Mouse (Mus musculus) lung, postnatal 36 days (tissue): ENCODE measurements around the gene Ap4s1.

Source experiments
- DNase-seq: peaks from one replicate; pipeline ENCODE4 v3.0.0; 2022; ENCODE audit warnings: mixed read lengths

The Ap4s1 gene

GRCm38 (mm10) chr12:51704572-51704971, 13.7 kb downstream of the Ap4s1 start:
- peak; percentile 50 for DNase-seq

GRCm38 (mm10) chr12:51705778-51706177, 14.9 kb downstream of the Ap4s1 start:
- peak; percentile 76 for DNase-seq

- peak; percentile 41 for DNase-seq
Measured at GRCm38 (mm10) chr12:51706673-51707235, 15.9 kb downstream of the Ap4s1 start.

DNA sequence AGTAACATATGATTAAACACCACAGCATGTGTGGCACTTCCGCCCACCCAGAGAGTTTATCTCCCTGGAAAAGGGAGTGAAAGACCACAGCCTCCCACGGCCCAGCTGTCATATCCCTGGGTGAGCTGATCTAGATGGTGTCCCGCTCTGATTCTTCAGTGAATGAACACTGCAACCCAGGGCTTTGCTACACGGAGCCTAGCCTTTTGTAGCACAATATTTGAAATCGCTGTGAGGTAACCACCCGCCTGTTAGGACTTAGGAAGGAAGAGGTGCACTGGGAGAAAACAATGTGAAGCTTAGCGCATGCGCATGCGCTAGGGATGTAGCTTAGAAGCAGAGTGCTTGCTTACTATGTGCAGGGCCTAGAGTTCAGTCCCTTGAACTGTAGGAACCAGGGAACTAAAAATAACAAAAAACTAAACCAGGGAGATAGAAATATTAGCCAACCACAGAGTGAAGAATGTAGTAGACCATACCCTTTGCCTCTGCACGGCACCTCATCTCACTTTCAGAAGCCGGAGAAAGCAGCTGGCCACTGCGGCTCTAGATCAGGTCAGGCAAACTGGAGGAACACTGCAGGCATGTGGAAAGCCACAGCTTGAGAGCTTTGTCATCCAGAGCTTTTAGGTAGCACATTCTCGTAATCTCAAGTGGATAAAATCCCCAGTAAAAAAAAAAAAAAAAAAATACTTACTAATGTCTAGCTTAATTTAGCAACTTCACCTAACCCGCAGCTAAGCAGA, 18.3 kb downstream of the Ap4s1 start:
- DNase-seq: peak; percentile 74

GRCm38 (mm10) chr12:51709741-51710140, 18.9 kb downstream of the Ap4s1 start:
- no peak for DNase-seq

- no peak for DNase-seq
Measured at GRCm38 (mm10) chr12:51710154-51710553, 19.3 kb downstream of the Ap4s1 start.

DNA sequence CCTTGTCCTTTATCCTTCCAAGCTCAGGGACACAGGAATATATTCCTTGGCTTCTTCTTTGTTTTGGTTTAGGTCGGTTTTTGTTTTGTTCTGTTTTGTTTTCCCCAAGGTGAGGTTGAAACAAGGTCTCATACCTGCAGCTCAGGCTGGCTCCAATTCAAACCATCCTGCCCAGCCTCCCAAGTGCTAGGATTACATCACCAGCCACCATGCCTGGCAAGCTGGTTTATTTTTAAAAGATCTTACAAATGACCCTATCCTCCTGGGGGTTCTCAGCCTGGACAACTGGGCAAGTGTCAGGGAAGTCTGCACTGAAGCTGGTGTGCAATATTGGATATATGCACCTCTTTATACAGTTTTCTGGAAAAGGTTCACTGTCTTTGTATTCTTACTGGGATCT, 21.9 kb downstream of the Ap4s1 start:
- DNase-seq: no peak

- peak; percentile 32 for DNase-seq
Measured at GRCm38 (mm10) chr12:51718617-51719016, 27.8 kb downstream of the Ap4s1 start.

- DNase-seq: no peak
Measured at GRCm38 (mm10) chr12:51721836-51722235, 31.0 kb downstream of the Ap4s1 start.

DNA sequence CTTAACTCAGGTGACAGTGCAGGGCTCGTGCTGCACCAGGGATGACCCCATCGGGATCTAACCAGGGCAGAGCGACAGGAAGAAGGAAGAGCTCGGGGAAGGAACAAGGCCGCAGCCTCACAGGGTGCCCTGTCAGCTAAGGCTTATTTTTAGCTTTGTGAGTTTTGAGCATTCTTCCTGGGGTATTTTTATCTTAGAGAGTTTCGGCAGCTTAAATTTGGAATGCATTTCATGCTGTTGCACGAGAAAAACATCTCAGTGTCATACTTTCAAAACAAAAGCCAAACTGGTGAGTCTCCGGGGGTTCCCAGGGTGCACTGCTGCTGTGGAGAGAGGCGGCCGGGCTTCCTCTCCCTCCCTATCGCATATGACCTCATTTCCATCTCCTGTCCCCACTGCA, 38.2 kb downstream of the Ap4s1 start:
- peak; percentile 54 for DNase-seq

- DNase-seq: no peak
Measured at GRCm38 (mm10) chr12:51729827-51730226, 39.0 kb downstream of the Ap4s1 start.

GRCm38 (mm10) chr12:51734605-51735211, 43.9 kb downstream of the Ap4s1 start:
- peak; percentile 31 for DNase-seq

GRCm38 (mm10) chr12:51735840-51736271, 45.0 kb downstream of the Ap4s1 start:
- DNase-seq: no peak

- DNase-seq: no peak
Measured at GRCm38 (mm10) chr12:51736381-51736780, 45.5 kb downstream of the Ap4s1 start.

- no peak for DNase-seq
Measured at GRCm38 (mm10) chr12:51736807-51737206, 46.0 kb downstream of the Ap4s1 start.

- DNase-seq: peak; percentile 56
Measured at GRCm38 (mm10) chr12:51741690-51742089, 50.9 kb downstream of the Ap4s1 start.

DNA sequence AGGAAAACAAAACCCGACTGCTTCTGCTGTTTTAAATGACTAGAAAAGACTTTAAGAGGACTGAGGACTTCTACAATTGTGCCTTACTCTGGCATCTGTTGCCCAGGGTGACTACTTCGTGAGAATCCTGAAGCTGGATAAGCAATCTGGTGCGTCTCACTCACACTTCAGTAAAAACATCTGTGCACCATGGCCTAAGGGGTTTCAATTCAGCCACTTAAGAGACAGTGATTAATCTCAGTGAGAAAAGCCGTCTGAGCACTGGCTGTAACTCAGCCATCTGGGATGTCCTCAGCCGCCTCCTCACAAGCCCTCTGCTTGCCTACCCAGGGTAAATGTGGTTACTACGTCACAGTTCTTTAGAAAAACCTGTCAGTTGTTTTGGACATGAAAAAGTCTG, 54.1 kb downstream of the Ap4s1 start:
- no peak for DNase-seq

DNA sequence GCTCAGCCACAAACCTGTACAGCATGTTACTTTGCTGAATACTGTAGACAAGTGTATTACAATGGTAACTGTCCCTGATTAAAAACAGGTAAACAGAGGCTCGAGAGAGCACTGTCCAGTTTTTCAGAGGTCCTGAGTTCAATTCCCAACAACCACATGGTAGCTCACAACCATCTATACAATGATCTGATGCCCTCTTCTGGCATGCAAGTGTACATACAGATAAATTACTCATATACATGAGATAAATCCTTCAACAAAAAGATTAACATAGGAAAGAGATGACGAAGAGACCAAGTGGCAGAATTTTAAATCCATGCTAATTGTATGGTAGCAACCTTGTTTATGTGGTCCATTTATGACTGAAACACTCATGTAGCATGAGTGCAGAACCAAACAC, 56.5 kb downstream of the Ap4s1 start:
- no peak for DNase-seq

DNA sequence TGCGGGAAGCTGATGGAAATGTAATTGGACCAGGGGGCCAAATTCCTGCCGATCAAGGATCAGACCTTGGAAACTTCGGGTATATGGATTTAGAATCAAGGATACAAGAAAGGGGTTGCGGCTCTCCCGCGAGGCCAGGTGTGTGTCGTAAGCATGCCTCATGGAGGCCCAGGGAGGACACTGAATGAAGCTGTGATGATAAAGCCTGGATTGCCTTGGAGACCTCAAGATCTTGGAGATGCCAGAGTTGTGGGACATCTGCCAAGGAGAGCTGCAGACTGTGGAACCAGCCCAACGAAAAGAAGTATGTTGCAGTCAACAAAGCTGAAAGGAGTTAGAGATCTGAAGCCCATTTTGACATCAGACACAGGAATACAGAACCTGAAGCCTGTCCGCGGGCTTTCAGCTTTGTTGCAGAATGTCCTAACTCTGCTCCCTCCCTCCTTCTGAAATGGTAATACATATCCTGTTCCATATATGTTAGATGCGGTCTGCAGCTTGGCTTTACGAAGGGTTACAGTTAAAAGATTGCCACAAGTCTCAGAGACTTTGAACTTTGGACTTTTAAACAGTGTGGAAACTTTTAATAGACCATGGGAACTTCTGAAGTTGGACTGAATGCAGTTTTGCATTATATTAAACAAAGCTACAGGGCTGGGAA, 65.2 kb downstream of the Ap4s1 start:
- no peak for DNase-seq

DNA sequence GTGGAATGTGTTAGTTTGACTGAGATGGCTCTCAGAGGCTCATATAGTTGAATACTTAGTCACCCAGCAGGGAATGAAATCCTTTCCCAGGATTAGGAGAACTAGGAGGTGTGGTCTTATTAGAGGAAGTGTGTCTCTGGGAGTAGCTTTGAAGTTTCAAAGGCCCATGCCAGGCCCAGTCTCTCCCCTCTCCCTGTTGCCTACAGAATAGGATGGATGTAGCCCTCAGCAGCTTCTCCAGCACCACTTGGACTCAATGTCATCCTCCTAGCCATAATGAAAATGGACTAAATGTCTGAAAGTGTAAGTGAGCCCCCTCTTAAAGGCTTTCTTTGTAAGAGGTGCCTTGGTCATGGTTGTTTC, 65.7 kb downstream of the Ap4s1 start:
- no peak for DNase-seq

DNA sequence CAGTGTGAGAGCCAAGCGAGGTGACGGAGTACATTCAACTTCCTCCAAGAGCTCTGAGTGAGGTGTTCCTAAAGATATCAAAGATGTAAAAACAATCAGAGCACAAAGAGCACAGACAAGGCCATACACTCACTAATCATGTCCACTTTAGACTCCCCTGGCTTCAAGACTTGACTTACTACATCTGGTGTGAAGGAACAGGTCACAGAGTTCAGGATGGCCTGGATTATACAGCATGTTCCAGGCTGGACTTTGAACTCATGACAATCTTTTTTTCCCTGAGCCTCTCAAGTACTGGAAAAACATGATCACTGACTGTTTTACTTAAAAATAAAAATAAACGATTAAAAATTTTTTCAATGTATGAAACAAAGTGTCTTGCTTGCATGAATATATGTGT, 68.5 kb downstream of the Ap4s1 start:
- no peak for DNase-seq

DNA sequence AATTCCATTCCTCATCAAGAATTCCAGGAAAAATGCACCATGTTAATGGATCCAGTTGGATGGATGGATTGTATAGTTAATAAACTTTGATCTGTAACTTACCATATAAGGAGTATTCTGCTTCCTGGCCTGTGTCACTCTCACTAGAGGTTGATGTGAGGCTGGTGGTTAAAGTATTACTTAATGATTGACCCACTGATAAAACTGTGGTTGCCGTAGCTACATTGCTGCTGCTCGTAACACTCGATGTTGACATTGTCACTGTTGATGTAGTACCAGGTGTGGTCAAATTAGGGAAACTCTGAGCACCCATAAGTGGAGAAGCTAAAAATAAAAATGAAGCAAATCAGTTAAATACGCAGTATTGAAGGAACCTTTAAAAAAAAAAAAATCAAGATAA, 76.6 kb downstream of the Ap4s1 start:
- no peak for DNase-seq

DNA sequence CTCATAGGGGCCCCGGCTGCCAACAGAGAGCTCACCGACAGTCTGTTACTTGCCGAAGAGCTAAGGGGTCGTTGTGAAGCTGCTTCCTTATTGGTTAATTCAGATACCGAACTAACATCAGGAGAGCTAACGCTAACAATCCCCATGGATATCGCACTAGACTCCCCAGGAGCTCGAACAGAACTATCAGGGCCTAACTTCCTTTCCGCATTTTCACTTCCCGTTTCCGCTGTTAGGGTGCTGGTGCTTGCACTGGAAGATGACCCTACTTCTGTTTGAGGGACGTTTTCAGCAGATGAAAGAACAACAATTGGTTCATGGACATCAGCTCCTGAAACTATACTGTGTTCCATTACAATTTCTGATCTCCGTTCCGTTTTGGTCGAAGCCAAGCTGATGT, 77.9 kb downstream of the Ap4s1 start:
- DNase-seq: peak; percentile 16

DNA sequence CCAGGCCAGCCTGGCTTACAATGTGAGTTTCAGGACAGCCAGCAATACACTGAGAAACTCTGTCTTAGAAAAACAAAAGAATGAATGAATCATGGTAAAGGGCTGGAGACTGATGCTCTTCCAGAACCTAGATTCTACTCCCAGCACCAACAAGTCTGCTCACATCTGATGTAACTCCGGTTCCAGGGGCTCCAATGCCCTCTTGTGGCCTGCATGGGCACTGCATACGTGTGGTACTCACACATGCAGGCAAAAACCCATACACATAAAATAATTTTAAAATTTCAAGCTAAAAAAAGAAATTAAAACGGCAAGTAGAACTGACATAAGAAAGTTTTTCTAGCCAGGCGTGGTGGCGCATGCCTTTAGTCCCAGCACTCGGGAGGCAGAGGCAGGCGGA, 94.0 kb downstream of the Ap4s1 start:
- peak; percentile 42 for DNase-seq
